Mouse (Mus musculus): ENCODE measurements at regions not wholly inside any gene's neighbourhood (a gene's known extent, or its start where the extent isn't known, plus 50 kb on each side); places are given as distances from the start of the nearest gene placed in this dataset.

- TF ChIP-seq CTCF (IDR thresholded peaks at IDR 0.05; ENCODE audit: insufficient read depth, low read depth, low read length) (no peak), POLR2A (IDR thresholded peaks at IDR 0.05; ENCODE audit: insufficient read depth, low read depth, low read length) (no peak)
- 90% methylated on average over 3 of the region's 3 CpGs for WGBS
- Histone ChIP-seq H3K4me1 (ENCODE audit: control insufficient read depth, insufficient read depth, low read length) (no peaks in the 10 kb centered on the region), H3K27ac (ENCODE audit: insufficient read depth, low read depth, low read length) (no peak overlapping the region), H3K4me3 (ENCODE audit: insufficient read depth, low read depth, low read length) (no peak overlapping the region)
Observed at GRCm38 (mm10) chr3:38187406-38187896, 297.2 kb downstream of the Ankrd50 start.

GRCm38 (mm10) chr3:38186503-38186902, 298.1 kb downstream of the Ankrd50 start:
- WGBS, result 94% methylated on average over 1 of the region's 1 CpGs
- no peaks in the 10 kb centered on the region for H3K4me1 ChIP-seq (ENCODE audit: control insufficient read depth, insufficient read depth, low read length)
- TF ChIP-seq POLR2A (IDR thresholded peaks at IDR 0.05; ENCODE audit: insufficient read depth, low read depth, low read length), result no peak
- no peak for TF ChIP-seq CTCF (IDR thresholded peaks at IDR 0.05; ENCODE audit: insufficient read depth, low read depth, low read length)
- H3K27ac ChIP-seq (ENCODE audit: insufficient read depth, low read depth, low read length), result no peak overlapping the region
- H3K4me3 ChIP-seq (ENCODE audit: insufficient read depth, low read depth, low read length), result no peak overlapping the region

DNA sequence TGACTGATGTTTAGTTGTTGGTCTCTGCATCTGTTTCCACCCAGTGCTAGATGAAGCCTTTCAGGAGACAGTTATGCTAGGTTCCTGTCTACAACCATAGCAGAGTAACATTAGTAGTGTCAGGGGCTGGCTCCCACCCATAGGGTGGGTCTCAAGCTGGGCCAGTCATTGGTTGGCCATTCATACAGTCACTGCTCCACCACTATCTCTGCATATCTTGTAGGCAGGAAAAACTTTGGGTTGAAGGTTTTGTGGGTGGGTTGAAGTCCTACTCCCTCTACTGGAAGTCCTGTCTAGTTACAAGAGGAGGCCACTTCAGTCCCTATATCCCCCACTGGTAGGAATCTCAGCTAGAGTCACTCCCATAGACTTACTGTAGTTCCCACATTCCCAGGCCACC, 306.3 kb downstream of the Ankrd50 start:
- H3K27ac ChIP-seq (ENCODE audit: insufficient read depth, low read depth, low read length), result no peak overlapping the region
- no peak for TF ChIP-seq CTCF (IDR thresholded peaks at IDR 0.05; ENCODE audit: insufficient read depth, low read depth, low read length)
- no peak for TF ChIP-seq POLR2A (IDR thresholded peaks at IDR 0.05; ENCODE audit: insufficient read depth, low read depth, low read length)
- H3K4me1 ChIP-seq (ENCODE audit: control insufficient read depth, insufficient read depth, low read length), result no peaks in the 10 kb centered on the region
- no peak overlapping the region for H3K4me3 ChIP-seq (ENCODE audit: insufficient read depth, low read depth, low read length)

- WGBS, result 91% methylated on average over 12 of the region's 12 CpGs
- no peak overlapping the region for H3K4me3 ChIP-seq (ENCODE audit: insufficient read depth, low read depth, low read length)
- TF ChIP-seq CTCF (IDR thresholded peaks at IDR 0.05; ENCODE audit: insufficient read depth, low read depth, low read length), result no peak
- TF ChIP-seq POLR2A (IDR thresholded peaks at IDR 0.05; ENCODE audit: insufficient read depth, low read depth, low read length), result no peak
- H3K4me1 ChIP-seq (ENCODE audit: control insufficient read depth, insufficient read depth, low read length), result no peaks in the 10 kb centered on the region
- no peak overlapping the region for H3K27ac ChIP-seq (ENCODE audit: insufficient read depth, low read depth, low read length)
Observed at GRCm38 (mm10) chr3:38175946-38176345, 308.7 kb downstream of the Ankrd50 start.

GRCm38 (mm10) chr3:38174735-38175280, 309.8 kb downstream of the Ankrd50 start:
- no peak overlapping the region for H3K4me3 ChIP-seq (ENCODE audit: insufficient read depth, low read depth, low read length)
- no peaks in the 10 kb centered on the region for H3K4me1 ChIP-seq (ENCODE audit: control insufficient read depth, insufficient read depth, low read length)
- no peak overlapping the region for H3K27ac ChIP-seq (ENCODE audit: insufficient read depth, low read depth, low read length)
- TF ChIP-seq POLR2A (IDR thresholded peaks at IDR 0.05; ENCODE audit: insufficient read depth, low read depth, low read length) (no peak), CTCF (IDR thresholded peaks at IDR 0.05; ENCODE audit: insufficient read depth, low read depth, low read length) (no peak)
- WGBS, result 78% methylated on average over 8 of the region's 8 CpGs

DNA sequence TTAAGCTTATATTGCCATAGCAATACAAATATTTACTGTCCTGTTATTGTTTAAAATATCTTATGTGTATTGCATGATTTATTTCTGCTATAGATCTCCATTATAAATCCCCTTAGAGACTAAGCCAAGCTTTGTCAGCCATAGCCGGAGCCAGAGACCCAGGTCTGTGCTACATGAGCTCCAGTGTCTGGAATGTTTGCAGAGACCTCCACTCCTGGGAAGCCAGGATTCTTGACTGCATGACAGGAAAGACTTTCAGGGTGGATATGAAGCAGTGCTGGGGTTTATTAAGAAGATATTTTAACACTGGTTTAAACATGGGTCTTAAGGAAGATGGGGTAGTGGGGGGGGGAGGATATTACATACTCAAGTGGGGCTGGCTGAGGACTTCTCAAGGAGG, 332.2 kb downstream of the Ankrd50 start:
- 90% methylated on average over 1 of the region's 1 CpGs for WGBS
- Histone ChIP-seq H3K4me3 (ENCODE audit: insufficient read depth, low read depth, low read length) (no peak overlapping the region), H3K27ac (ENCODE audit: insufficient read depth, low read depth, low read length) (no peak overlapping the region), H3K4me1 (ENCODE audit: control insufficient read depth, insufficient read depth, low read length) (no peaks in the 10 kb centered on the region)
- TF ChIP-seq POLR2A (IDR thresholded peaks at IDR 0.05; ENCODE audit: insufficient read depth, low read depth, low read length) (no peak), CTCF (IDR thresholded peaks at IDR 0.05; ENCODE audit: insufficient read depth, low read depth, low read length) (no peak)

- TF ChIP-seq CTCF (IDR thresholded peaks at IDR 0.05; ENCODE audit: insufficient read depth, low read depth, low read length) (no peak), POLR2A (IDR thresholded peaks at IDR 0.05; ENCODE audit: insufficient read depth, low read depth, low read length) (no peak)
- Histone ChIP-seq H3K4me3 (ENCODE audit: insufficient read depth, low read depth, low read length) (no peak overlapping the region), H3K4me1 (ENCODE audit: control insufficient read depth, insufficient read depth, low read length) (no peaks in the 10 kb centered on the region), H3K27ac (ENCODE audit: insufficient read depth, low read depth, low read length) (no peak overlapping the region)
- WGBS, result 89% methylated on average over 6 of the region's 6 CpGs
Observed at GRCm38 (mm10) chr3:38151821-38152220, 332.8 kb downstream of the Ankrd50 start.

DNA sequence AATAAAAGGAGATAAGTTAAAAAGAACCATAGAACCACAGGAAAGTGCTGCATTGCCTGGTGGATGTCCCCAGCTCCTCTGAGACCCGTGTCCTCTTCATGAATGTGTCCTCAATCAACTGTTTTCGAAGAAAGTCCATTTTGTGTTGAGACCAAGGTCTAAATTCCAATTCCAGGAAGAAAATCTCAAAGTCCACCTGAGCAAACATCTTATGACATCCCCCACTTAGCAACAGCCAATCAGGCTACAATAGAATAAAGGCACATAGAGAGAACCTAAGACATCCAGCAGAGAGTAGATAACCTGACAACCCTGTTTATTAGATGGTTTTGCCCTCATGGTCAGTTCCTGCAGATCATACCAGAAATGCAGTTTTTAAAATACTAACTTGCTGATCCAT, 338.0 kb downstream of the Ankrd50 start:
- Histone ChIP-seq H3K27ac (ENCODE audit: insufficient read depth, low read depth, low read length) (no peak overlapping the region), H3K4me3 (ENCODE audit: insufficient read depth, low read depth, low read length) (no peak overlapping the region), H3K4me1 (ENCODE audit: control insufficient read depth, insufficient read depth, low read length) (peaks cover 4% of the 10 kb centered on the region; the same call in 1 of the 2 replicates)
- no peak for TF ChIP-seq POLR2A (IDR thresholded peaks at IDR 0.05; ENCODE audit: insufficient read depth, low read depth, low read length)
- no peak for TF ChIP-seq CTCF (IDR thresholded peaks at IDR 0.05; ENCODE audit: insufficient read depth, low read depth, low read length)
- WGBS, result 99% methylated on average over 2 of the region's 2 CpGs

- WGBS, result 59% methylated on average over 2 of the region's 2 CpGs
- no peak overlapping the region for H3K4me3 ChIP-seq (ENCODE audit: insufficient read depth, low read depth, low read length)
- no peak overlapping the region for H3K27ac ChIP-seq (ENCODE audit: insufficient read depth, low read depth, low read length)
- TF ChIP-seq CTCF (IDR thresholded peaks at IDR 0.05; ENCODE audit: insufficient read depth, low read depth, low read length) (no peak), POLR2A (IDR thresholded peaks at IDR 0.05; ENCODE audit: insufficient read depth, low read depth, low read length) (no peak)
- H3K4me1 ChIP-seq (ENCODE audit: control insufficient read depth, insufficient read depth, low read length), result peaks cover 4% of the 10 kb centered on the region; the same call in 1 of the 2 replicates
Observed at GRCm38 (mm10) chr3:38145444-38145843, 339.2 kb downstream of the Ankrd50 start.

- no peak overlapping the region for H3K4me3 ChIP-seq (ENCODE audit: insufficient read depth, low read depth, low read length)
- peaks cover 4% of the 10 kb centered on the region; the same call in 1 of the 2 replicates for H3K4me1 ChIP-seq (ENCODE audit: control insufficient read depth, insufficient read depth, low read length)
- no peak overlapping the region for H3K27ac ChIP-seq (ENCODE audit: insufficient read depth, low read depth, low read length)
- TF ChIP-seq CTCF (IDR thresholded peaks at IDR 0.05; ENCODE audit: insufficient read depth, low read depth, low read length) (no peak), POLR2A (IDR thresholded peaks at IDR 0.05; ENCODE audit: insufficient read depth, low read depth, low read length) (no peak)
Observed at GRCm38 (mm10) chr3:38144650-38145049, 340.0 kb downstream of the Ankrd50 start.
